Mouse (Mus musculus) heart, adult 2 months (tissue): ENCODE measurements around the gene Prrxl1. TPM values are rescaled to one million over a fixed set of nuclear protein-coding genes. Genes with fewer than 3 reads are reported as not detected.

Experiments
- DNase-seq, 2 experiments: peaks; one replicate each; pipeline ENCODE4 v3.0.0; 2021
- H3K27ac ChIP-seq: fragments of 200-600 bp; 2 replicates; pipeline ENCODE4 v1.8.1; 2022
- H3K27me3 ChIP-seq: fragments of 200-500 bp; 2 replicates; pipeline ENCODE4 v1.6.1; 2012; ENCODE audit warnings: mild to moderate bottlenecking, low read length, inconsistent platforms, mixed read lengths; ENCODE audit not compliant: control insufficient read depth, insufficient read depth
- H3K36me3 ChIP-seq: fragments of 200-500 bp; 2 replicates; pipeline ENCODE4 v1.6.1; 2012; ENCODE audit warnings: low read length, inconsistent platforms; ENCODE audit not compliant: control insufficient read depth, insufficient read depth
- H3K4me1 ChIP-seq: fragments of 200-500 bp; 2 replicates; pipeline ENCODE4 v1.6.1; 2011; ENCODE audit warnings: low read length; ENCODE audit not compliant: control insufficient read depth, insufficient read depth
- H3K4me3 ChIP-seq: fragments of 200-600 bp; 2 replicates; pipeline ENCODE4 v1.8.1; 2022
- H3K79me2 ChIP-seq: fragments of 200-500 bp; replicated peaks from 2 replicates; pipeline ENCODE4 v1.6.1; 2012; ENCODE audit warnings: mild to moderate bottlenecking, inconsistent platforms, low read length, moderate library complexity, mixed read lengths; ENCODE audit not compliant: control insufficient read depth, insufficient read depth
- H3K9ac ChIP-seq: fragments of 200-500 bp; 2 replicates; pipeline ENCODE4 v1.6.1; 2012; ENCODE audit warnings: low read depth, mild to moderate bottlenecking, control low read depth, inconsistent platforms, low read length, mixed read lengths
- CTCF ChIP-seq: fragments of 200-600 bp; IDR thresholded peaks from 2 replicates; pipeline ENCODE4 v1.8.1; 2022; ENCODE audit warnings: antibody characterized with exemption, mild to moderate bottlenecking, moderate library complexity
- EP300 ChIP-seq: fragments of 200-500 bp; IDR thresholded peaks from 2 replicates; pipeline ENCODE4 v1.6.1; 2011; ENCODE audit warnings: low read depth, low read length, control low read depth; ENCODE audit not compliant: insufficient read depth
- POLR2A ChIP-seq: fragments of 200-500 bp; IDR thresholded peaks from 2 replicates; pipeline ENCODE4 v1.6.1; 2011; ENCODE audit warnings: mild to moderate bottlenecking, low read depth, low read length, control low read depth; ENCODE audit not compliant: insufficient read depth
- whole genome bisulfite sequencing: fragments of 180-500 bp; shearing (Covaris S2); methylation state at CpG from one replicate; pipeline ENCODE4 v1.1.7; 2018; 5-methylcytosine and 5-hydroxymethylcytosine counted together
- intact Hi-C: fragments of 180-260 bp; cut with DNase I; formaldehyde crosslinking; loops from one replicate; pipeline ENCODE4 v1.15.1; 2025
- long read RNA-seq: library from polyadenylated mRNA; stranded (forward); transcript quantifications from one replicate; pipeline ENCODE4 v2.0.0, GENCODE M21; 2021
- polyA plus RNA-seq: library from polyadenylated mRNA; depleted of rRNA; stranded (reverse); fragments of >200 nt; gene quantifications from 2 replicates; pipeline ENCODE4 v1.2.3, GENCODE M21; 2012; rRNA removed
- total RNA-seq, 2 experiments: library from RNA; stranded (reverse); gene quantifications; 2 replicates each; pipeline ENCODE4 v1.2.3; 2021

Gene Prrxl1
- total RNA-seq (not detected), polyA plus RNA-seq (not detected in 2 replicates)
- long read RNA-seq: 0 reads

GRCm38 (mm10) chr14:32599290-32600041 lies at the start of gene Prrxl1:
Prrxl1 (plus strand) TSS chr14:32599407.
- intact Hi-C loops: no loop called here
- WGBS: 1% methylated on average over 53 of the region's 53 CpGs
- peak; percentile 13 to 25 for DNase-seq
- Histone ChIP-seq H3K27ac (no peak within 1 kb of the TSS), H3K9ac (no peak within 1 kb of the TSS), H3K4me1 (no peaks in the 10 kb centered on the region), H3K36me3 (no peaks in the 10 kb centered on the region), H3K79me2 (no peaks in the 10 kb centered on the region), H3K27me3 (peaks cover 16% of the 10 kb centered on the region), H3K4me3 (no peak within 1 kb of the TSS)
- no peak for TF ChIP-seq POLR2A
- TF ChIP-seq EP300: no peak
- no peak for TF ChIP-seq CTCF

GRCm38 (mm10) chr14:32551854-32552253 lies 47.4 kb upstream of the Prrxl1 start:
- Histone ChIP-seq H3K4me3 (no peak overlapping the region), H3K9ac (no peak overlapping the region), H3K27me3 (no peaks in the 10 kb centered on the region), H3K79me2 (no peaks in the 10 kb centered on the region), H3K36me3 (no peaks in the 10 kb centered on the region), H3K4me1 (no peaks in the 10 kb centered on the region), H3K27ac (no peak overlapping the region)
- 89% methylated on average over 5 of the region's 5 CpGs for WGBS
- intact Hi-C loops: no loop called here
- DNase-seq: no peak
- TF ChIP-seq CTCF (peak; percentile 40), POLR2A (no peak)

GRCm38 (mm10) chr14:32553198-32553903 lies 45.9 kb upstream of the Prrxl1 start:
- WGBS: 78% methylated on average over 10 of the region's 10 CpGs
- H3K4me1 ChIP-seq: no peaks in the 10 kb centered on the region
- no peak for DNase-seq
- no peak overlapping the region for H3K27ac ChIP-seq
- H3K27me3 ChIP-seq: no peaks in the 10 kb centered on the region
- H3K36me3 ChIP-seq: no peaks in the 10 kb centered on the region
- no peaks in the 10 kb centered on the region for H3K79me2 ChIP-seq
- TF ChIP-seq POLR2A (no peak), EP300 (no peak), CTCF (no peak)
- H3K9ac ChIP-seq: no peak overlapping the region
- intact Hi-C loops: no loop called here
- H3K4me3 ChIP-seq: no peak overlapping the region

- DNase-seq: no peak
- Histone ChIP-seq H3K79me2 (no peaks in the 10 kb centered on the region), H3K4me3 (no peak overlapping the region), H3K36me3 (no peaks in the 10 kb centered on the region), H3K27ac (no peak overlapping the region), H3K4me1 (no peaks in the 10 kb centered on the region), H3K9ac (no peak overlapping the region), H3K27me3 (no peaks in the 10 kb centered on the region)
- TF ChIP-seq POLR2A (no peak), CTCF (no peak), EP300 (no peak)
- 87% methylated on average over 8 of the region's 8 CpGs for WGBS
- intact Hi-C loops: no loop called here
Measured at GRCm38 (mm10) chr14:32554860-32555526, 44.2 kb upstream of the Prrxl1 start.

- H3K4me3 ChIP-seq: no peak overlapping the region
- 96% methylated on average over 3 of the region's 3 CpGs for WGBS
- no peaks in the 10 kb centered on the region for H3K4me1 ChIP-seq
- intact Hi-C loops: no loop called here
- DNase-seq: no peak
- H3K9ac ChIP-seq: no peak overlapping the region
- H3K27ac ChIP-seq: no peak overlapping the region
- TF ChIP-seq POLR2A (no peak), CTCF (no peak), EP300 (no peak)
- H3K36me3 ChIP-seq: no peaks in the 10 kb centered on the region
- H3K27me3 ChIP-seq: no peaks in the 10 kb centered on the region
- no peaks in the 10 kb centered on the region for H3K79me2 ChIP-seq
Measured at GRCm38 (mm10) chr14:32561428-32561827, 37.8 kb upstream of the Prrxl1 start.
